Mouse (Mus musculus) regulatory T cell (primary cell): ENCODE results near the gene Cnp.
"Not testable (repeated sequence)": the region's sequence is repeated elsewhere in the genome, so short reads cannot be mapped to it uniquely, and the experiment has no call there.

ENCODE experiments used
- in situ Hi-C: fragments of 300-600 bp; cut with MboI, MseI; formaldehyde crosslinking; loops from one replicate; pipeline ENCODE4 v1.15.1; 2025; ENCODE audit warnings: high pct_unique_total_duplicates

Gene Cnp

DNA sequence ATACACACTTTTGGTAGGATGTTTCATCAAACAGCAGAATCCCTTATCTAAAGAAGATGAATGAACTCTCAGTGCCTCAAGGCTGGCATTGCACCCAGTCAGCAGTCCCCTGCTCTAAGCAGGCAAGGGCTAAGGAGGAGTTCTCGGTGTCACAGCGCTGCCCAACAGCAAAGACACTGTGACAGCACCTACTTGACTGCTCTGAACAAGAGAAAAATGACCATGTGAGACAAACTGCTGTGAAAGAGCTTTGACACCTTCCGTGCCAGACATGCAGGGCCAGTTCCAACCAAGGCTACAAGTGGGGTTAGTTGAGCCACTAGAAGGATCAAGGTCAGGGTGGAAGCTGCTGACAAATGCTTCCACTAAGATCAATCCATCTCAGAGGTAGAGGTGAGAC, 10.4 kb downstream of the Cnp start:
- in situ Hi-C loops = no loop called here

DNA sequence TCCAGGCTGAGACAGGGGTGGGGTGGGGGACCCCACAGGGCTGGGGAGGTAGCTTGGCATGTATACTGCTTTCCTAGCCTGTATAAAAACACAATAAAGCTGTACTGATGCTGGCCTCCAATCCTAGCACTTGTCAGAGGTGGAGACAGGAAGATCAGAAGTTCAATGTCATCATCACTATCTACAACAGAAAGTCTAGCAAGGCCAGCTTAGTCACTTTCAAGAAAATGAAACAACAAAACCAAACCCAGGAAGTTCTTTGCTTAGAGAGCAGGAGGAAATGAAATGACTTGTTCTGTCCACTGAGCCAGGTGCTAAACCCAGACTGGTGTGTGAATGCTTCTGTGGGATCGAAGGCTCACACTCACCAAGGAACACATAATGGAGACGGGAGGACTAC, 13.8 kb downstream of the Cnp start:
- in situ Hi-C loops = no loop called here

DNA sequence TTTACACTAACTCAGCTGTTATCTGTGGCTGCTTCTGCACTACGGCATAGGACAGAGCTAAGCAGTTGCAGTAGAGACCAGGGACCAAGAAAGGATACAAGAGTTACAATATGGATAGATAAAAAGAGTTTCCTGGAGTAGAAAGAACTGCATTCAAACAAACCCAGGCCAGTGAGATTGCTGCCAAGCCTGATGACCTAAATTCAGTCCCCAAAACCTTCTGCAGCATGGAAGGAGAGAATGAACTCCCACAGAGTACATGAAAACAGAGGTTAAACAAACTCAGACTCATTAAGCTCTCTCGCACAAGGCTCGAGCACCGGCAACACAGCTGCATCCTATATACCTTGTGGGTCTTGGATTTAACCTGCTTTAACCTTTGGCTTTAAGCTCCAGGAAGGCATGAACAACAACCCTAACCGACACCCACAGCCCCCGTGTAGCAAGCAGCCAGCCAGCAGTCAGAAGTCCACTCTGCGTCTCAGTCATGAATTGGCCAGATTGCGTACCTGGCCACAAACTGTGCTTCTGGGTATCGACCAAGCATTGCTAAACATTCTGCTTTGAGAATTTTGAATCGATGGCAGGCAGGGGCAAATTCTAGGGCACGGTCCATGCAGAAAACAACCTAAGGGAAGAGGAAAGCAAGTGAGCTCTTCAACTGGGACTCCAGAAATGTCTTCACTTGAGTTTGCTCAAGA, 17.8 kb downstream of the Cnp start:
- in situ Hi-C loops = no loop called here

DNA sequence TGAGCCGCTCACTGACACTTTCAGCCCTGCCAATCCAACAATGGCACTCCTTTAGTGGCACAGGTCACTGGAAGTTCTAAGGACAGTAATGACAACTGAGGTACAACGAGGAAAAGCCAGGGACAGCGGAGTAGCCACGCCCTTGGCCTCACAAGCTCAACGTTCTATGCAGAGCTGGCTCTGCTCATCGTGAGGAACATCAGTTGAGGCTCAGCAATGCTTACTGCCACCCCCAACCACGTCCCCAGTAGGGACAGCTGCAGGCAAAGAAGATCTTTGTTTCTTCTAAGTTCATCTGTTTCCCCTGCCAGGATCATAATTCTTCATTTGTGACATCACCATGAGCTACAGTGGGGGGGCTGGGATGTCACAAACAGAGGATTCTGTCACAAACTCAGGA, 19.9 kb downstream of the Cnp start:
- in situ Hi-C loops = no loop called here

DNA sequence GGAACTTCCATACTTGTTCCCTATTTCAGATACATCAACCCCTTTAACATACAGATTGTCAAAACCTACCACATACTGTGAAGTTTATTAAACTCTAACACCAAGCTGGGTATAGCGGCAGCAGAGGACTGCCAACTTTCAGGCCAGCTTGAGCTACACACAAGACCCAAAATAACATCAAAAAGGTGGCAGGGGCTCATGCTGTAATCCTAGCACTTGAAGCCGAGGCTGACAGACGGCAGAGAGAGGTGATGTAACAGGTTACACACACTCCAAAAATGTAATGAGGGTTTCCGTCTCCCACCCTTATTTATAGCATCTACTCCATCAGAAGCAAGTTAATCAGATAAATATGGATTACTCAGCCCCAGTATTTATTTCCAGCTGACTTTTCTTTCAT, 20.8 kb downstream of the Cnp start:
- in situ Hi-C loops = no loop called here

DNA sequence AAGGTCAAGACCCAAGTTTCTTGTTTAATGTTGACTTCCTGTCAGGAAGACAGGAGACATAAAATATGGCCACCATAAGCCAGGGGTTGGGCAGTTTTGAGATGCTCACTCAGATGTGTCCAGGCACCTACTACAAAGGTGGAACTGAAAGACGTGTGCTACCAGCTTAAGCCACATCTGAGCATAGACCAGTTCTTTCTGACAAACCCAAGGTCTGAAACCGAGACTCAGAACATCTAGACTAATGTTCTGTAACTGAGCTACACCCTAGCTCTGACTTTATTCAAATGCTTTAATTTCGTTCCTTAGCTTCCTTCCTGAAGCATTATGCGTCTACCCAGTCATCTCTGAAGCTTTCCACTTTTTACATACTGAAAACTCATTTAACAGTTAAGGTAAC, 23.4 kb downstream of the Cnp start:
- in situ Hi-C loops = no loop called here

DNA sequence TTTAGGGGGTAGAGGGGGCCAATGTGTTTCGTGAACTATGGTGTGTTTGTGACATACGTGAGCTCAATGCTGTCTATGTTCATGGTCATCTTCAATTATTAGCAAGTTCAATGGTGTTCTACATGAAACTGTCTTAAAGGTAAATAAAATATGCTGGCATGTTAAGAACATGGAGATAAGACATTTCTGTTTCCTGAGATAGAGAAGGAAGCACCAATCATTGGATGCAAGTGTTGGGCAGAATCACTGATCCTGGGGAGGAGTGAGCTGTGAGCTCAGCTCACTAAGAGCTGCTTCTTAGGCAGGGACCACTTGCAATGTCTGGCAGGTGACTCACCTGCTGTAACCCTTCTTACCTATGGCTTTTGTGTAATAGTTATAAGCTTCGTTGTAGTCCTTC, 26.7 kb downstream of the Cnp start:
- in situ Hi-C loops = no loop called here

DNA sequence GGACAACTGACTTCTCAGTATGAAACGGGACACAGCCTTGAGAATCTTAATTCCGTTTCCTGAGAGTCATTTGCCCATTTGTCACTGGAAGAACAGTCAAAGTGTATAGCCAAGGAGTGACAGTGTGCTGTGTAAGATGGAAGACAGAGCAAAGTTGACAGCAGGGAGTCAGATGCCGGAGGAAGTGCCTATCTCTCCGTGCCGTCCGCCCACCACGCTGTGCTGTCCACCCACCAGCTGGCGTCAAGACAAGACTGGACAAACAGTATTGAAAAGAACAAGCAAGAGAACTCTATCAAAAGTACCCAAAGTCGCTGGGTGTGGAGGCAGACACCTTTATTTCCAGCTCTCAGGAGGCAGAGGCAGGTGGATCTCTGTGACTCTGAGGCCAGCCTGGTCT, 28.5 kb downstream of the Cnp start:
- in situ Hi-C loops = no loop called here

DNA sequence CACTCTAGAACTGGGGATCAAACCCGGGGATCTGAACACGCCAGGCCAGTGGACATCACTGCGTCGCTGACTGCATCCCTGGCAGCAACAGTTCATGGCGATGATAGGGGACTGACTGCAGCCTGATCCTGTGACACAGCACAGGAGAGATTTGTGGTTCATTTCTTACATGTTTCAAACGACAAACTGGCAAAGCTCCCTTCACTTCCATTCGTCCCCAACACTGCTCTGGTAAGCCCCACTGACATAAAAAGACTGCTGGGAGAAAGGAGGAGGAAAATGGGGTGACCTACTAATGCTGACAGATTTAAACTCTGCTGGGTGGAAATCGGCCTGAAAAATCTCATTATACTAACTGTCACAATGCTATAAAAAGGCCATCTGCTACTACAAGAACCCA, 29.1 kb downstream of the Cnp start:
- in situ Hi-C loops = no loop called here

DNA sequence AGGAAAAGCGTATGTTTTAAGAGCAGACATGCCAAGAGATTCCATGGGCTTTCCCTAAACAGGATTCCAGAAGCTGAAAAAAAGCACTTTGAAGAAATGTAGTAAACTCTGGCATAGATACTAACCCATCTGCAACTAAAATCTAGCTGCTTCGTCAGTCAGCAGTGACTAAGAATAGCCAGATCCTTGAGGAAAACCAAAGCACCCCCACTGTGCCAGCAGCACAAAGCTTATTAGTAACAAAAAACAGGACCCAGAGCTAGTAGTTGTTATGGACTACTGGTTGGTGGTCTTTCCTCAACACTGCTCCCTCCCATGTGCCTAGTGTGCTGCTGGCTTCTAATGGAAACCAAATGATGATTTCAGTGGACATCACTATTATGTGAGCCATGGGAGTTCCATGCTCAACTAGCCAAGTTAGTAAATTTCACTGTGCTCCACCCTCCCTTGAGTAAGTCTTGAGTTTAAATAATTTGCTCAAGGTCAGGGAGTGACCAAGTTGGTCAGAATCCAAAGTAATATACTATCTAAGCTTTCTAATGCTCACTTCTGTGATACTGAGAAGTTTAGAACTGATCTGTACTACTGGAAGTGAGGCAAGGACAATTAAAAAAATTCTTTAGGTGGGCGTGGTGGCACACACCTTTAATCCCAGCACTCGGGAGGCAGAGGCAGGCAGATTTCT, 29.8 kb downstream of the Cnp start:
- in situ Hi-C loops = no loop called here

DNA sequence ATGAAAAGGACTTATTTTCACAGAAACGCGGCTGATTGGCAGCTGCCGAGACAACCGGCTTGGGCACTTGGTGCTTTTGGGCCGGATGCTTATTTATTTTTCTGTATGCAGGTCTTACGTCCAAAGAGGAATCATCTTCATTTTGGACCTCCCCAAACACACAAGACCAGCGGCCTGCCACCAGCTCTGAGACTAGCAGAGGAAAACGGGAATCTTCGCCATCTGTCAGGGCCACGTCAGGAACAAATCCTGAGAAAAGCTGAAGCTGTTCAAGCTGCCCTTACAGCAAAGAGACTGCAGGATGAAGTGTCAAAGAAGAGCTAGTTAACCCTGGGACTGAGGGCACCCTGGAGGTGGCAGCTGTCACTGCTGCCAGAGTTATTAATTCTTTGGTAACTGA, 30.7 kb downstream of the Cnp start:
- in situ Hi-C loops = no loop called here

DNA sequence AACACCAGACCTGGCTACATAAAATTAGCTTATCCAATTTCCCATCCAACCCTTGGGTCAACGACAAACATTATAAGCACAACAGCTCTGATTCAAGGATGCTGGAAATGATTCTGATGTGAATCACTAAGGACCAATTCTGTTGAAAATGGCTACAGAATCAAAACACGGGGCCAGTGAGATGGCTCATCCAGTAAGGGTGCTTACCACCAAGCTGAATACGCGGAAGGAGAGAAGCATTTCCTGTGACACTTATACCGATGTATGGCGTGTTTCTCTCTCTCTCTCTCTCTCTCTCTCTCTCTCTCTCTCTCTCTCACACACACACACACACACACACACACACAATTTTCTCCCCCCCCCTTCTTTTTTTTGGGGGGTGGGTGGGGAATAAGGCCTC, 32.4 kb downstream of the Cnp start:
- in situ Hi-C loops = no loop called here

DNA sequence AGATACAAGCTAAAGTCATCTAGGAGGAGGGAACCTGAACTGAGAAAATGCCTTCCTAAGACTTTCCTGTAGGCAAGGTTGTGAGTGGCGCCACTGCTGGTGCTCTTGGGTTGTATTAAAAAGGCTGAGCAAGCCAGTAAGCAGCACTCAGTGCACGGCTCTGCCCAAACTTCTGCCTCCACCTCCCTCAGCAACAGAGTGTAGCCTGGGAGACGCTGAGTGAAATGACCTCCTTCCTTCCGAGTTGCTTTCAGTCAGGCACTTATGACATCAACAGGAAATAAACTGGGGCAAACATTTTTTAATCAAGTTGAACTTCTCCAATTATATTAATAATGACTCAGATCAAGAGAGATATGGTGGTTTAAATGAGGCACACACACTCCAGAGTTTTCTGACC, 34.1 kb downstream of the Cnp start:
- in situ Hi-C loops = no loop called here

DNA sequence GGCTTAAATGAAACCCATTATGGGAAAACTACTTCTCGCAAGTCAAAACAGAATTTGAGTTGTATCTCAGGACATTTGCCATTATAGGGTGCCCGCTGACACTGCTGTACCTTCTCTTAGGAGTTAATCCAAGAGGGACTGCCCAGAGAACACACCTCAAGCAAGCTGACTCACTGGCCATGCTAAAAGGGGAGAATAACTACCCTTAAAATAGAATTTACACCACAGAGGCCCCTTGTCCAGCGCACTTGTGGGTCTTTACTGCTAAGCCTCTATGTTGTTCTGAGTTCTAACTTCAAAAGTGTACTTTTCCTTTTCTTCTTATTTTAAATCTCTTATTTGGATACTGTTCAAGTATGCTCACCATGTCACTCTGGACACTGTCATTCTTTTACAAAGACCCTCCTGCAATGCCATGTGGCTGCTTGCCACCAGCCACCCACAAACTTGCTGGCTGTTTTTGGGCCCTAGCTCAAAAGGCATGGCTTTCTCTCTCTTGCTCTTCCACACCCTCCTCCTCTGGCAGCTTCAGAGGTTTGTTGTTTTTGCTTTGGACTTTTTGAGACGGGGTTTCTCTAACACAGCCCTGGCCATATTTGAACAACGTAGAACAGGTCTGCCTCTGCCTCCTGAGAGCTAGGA, 34.8 kb downstream of the Cnp start:
- in situ Hi-C loops = no loop called here

DNA sequence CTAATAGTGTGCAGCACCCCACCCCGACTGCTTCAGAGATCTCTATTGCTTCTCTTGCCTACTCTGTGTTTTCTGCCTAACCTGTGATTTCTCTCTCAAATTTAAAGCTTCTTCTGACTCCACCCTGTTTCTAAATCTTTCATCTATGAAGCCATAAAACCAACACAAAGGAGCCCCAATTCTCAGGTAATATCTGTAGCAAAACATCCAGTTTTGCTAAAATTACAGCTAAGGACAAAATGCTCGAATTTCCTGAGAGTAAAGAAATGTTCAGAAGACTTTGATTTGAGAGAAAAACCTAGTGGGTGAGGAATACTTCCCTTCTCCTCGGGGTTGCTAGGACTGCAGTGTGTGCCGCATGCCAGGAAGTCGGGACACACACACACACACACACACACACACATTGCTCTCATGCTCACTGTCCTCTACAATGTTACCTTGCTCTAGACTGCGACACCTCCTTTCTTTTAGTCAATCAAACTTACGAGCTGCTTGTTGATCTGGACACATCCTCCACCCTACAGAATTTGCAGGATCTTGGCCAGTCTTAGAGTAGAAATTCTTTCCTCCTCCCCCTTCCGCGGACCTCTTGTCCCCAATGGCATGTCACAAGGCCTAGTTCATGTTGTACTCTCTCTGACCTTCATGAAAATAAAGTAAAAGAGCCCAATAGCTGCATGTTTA, 35.4 kb downstream of the Cnp start:
- in situ Hi-C loops = no loop called here

DNA sequence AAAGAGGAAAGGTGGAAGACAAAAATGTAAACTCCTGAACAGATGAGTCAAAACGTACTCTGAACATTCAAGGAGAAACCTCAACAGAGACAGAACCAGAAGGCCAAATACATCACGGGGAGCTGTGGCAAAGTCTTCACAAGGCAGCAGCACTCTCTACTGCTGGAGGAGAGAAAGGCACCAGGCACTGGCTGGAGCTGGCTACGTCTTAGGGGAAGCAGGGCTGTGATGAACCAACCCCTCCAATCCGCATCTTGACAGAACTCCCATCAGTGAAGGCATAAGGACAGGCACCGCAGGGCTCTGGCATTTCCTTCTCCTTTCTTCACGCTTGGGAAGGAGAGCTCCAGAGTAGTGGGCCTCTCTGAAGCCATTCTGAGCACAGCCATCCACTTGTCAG, 36.9 kb downstream of the Cnp start:
- in situ Hi-C loops = no loop called here

DNA sequence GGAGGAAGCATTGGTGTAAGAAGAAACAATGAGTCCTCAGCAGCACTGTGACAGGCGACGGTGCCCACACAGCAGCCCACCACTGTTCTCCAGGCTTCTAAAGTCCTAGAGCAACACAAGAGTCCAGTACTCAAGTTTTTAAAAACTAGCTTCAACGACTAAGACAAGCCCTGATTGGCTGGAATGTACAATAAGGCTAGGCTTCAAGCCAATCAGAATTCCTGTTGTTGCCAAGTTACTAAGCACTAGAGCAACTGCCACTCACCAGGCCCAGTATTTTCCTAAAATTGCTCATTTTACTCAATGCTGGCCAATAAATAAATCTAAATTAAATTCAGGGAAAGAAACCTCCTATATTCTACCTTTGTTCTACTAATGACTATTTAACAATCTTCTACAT, 38.5 kb downstream of the Cnp start:
- in situ Hi-C loops = no loop called here

DNA sequence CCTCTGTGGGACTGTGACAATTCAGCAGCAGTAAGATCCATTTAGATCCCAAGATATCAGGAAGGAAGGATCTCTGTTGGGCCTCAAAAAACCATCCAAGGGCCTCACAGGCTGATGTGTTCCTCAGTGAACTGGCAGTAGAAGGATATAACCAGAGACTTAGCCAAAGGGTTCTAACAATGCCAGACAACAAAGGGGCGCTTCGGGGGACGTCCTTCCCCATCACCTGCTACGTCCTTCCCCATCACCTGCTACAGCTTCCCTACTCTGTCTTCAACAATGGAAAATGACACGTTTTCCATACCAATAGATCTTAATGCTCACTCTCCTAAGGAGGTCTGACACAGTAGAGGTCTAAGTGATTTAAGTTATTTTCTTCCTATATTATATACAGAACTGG, 41.6 kb downstream of the Cnp start:
- in situ Hi-C loops = no loop called here

DNA sequence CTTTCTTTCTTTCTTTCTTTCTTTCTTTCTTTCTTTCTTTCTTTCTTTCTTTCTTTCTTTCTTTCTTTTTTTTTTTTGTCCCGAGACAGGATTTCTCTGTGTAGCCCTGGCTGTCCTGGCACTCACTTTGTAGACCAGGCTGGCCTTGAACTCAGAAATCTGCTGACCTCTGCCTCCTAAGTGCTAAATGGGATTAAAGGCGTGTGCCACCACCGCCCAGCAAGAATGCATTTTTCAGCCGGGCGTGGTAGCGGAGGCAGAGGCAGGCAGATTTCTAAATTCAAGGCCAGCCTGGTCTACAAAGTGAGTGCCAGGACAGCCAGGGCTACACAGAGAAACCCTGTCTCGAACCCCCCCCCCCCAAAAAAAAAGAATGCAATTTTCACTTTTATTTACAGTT, 42.1 kb downstream of the Cnp start:
- in situ Hi-C loops = not testable (repeated sequence)

DNA sequence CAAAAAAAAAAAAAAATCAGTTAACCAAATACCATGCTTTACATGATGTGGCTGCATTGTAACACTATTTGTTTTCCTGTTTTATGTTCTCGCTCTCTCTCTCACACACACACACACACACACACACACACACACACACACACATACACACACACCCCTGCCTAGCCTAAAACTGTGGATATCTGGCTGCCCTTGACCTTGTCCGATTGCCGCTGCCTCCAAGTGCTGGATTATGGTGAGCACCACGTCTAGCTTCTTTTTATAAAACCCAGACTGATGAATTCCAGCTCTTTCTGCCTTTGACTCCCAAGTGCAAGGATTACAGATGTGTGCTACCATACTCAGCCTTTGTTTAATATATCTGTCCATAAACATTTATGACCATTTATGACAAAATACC, 42.8 kb downstream of the Cnp start:
- in situ Hi-C loops = no loop called here

DNA sequence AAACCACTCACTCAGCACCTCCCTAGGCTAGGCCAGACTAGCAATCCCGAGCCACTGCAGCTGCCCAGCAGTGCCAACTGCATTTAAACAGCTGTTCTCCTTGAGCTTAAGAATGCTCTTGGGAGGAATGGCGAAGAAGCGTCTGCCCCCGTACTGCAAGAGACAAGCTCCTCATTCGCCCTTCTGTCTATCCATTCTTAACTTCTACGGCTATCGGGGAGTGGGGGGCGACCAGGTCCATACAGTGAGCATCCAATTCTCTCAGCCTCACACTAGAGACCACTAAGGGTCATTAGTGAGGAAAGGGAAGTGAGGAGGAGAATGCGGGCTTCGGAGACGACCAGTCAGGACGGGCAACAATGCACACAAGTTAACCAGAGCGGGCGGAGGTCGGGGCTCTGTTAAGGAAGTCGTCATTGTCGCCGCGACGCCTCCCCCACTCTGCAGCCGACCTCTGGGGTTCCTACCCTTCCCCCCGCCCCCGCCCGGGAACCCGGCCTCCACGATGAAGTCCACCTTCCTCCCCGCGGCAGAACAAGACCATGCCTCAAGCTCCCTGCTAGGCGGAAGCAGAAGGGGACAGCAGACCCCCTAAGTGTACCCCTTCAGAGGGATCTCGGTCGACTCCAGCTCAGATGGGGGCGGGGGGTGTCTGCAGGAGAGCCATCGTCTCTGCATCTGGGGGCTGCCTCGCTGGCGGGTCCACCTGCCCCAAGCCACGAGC, 44.2 kb downstream of the Cnp start, which contains the start of gene Nkiras2:
Gene Nkiras2, plus strand, starts transcription at position 484 of the 724 bp plus-strand sequence.
- in situ Hi-C loops = no loop called here

DNA sequence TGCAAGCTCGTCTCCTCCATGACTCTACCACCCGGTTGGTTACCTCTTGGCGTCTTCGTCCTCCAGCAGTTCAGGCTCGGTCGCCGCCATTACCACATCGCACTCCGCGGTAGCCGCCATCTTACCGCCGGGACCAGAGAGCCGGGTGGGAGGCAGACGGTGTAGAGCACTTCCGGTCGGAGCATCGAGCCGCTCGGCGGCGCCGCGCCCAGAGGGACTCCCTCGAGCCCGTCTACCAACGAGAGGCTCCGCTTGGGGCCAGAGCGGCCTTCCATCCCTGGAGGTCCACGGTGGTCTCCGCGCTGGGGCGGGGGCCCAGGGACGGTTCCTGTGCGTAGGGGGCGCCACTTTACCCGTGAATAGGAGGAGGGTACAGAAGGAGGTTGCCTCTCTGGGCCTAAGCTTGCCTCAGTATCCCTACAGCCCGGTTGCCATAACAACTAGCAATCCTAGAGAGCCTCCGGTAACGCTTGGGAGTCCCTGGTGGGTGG, 44.8 kb downstream of the Cnp start:
- in situ Hi-C loops = no loop called here
